Mouse (Mus musculus) central nervous system, embryonic 18 days (tissue): ENCODE results near the gene Mast3. TPM values are rescaled to one million over a fixed set of nuclear protein-coding genes. Genes with fewer than 3 reads are reported as not detected.

ENCODE experiments used
- polyA plus RNA-seq: library from polyadenylated mRNA; depleted of rRNA; stranded (reverse); fragments of >200 nt; gene quantifications from 2 replicates; pipeline ENCODE4 v1.2.3, GENCODE M21; 2012; rRNA removed

Mast3 gene
- 44.0 and 53.5 TPM in 2 replicates for polyA plus RNA-seq

GRCm38 (mm10) chr8:70804481-70805206 lies at the start of gene Mast3:
Gene Mast3 (minus strand): TSS chr8:70805054.

GRCm38 (mm10) chr8:70839408-70840351 lies 34.8 kb upstream of the Mast3 start, which contains the start of gene Arrdc2:
Gene Arrdc2 (minus strand): TSS chr8:70839720.

GRCm38 (mm10) chr8:70808239-70808638 lies 3.4 kb upstream of the Mast3 start, which contains the start of gene Il12rb1:
Gene Il12rb1 (plus strand): TSS chr8:70808449.

GRCm38 (mm10) chr8:70776496-70777444 lies 28.1 kb downstream of the Mast3 start, which contains the start of gene Pik3r2:
Gene Pik3r2 (minus strand): TSS chr8:70776713.

GRCm38 (mm10) chr8:70760775-70761406 lies 44.0 kb downstream of the Mast3 start, which contains the start of gene Mpv17l2:
Gene Mpv17l2 (minus strand): TSS chr8:70760946.

GRCm38 (mm10) chr8:70754043-70754870 lies 50.6 kb downstream of the Mast3 start, which contains the start of gene Rab3a:
Gene Rab3a (plus strand): TSS chr8:70754679.

Other genes with a start within 250 kb of the Mast3 start
- gene Isyna1, start 210.7 kb downstream of the Mast3 start, polyA plus RNA-seq: 198 and 208 TPM in 2 replicates
- 201 and 212 TPM in 2 replicates for gene Ssbp4, start 196.2 kb downstream of the Mast3 start, polyA plus RNA-seq
- gene Lrrc25, start 188.9 kb downstream of the Mast3 start, polyA plus RNA-seq: 0.78 and 0.87 TPM in 2 replicates
- 0.16 and 0.32 TPM in 2 replicates for gene Gdf15, start 172.6 kb downstream of the Mast3 start, polyA plus RNA-seq
- 45.7 and 46.8 TPM in 2 replicates for gene Pgpep1, start 144.7 kb downstream of the Mast3 start, polyA plus RNA-seq
- gene Lsm4, start 131.8 kb downstream of the Mast3 start, polyA plus RNA-seq: 153 and 155 TPM in 2 replicates
- gene Jund, start 106.1 kb downstream of the Mast3 start, polyA plus RNA-seq: 201 and 210 TPM in 2 replicates
- 0.12 and 0.14 TPM in 2 replicates for gene Iqcn, start 101.6 kb downstream of the Mast3 start, polyA plus RNA-seq
- gene Gm3336, start 86.5 kb downstream of the Mast3 start, polyA plus RNA-seq: not detected in 2 replicates
- 1.1 and 1.2 TPM in 2 replicates for gene Pde4c, start 81.3 kb downstream of the Mast3 start, polyA plus RNA-seq
- 582 and 635 TPM in 2 replicates for gene Rab3a, start 50.4 kb downstream of the Mast3 start, polyA plus RNA-seq
- 27.0 and 27.4 TPM in 2 replicates for gene Mpv17l2, start 44.1 kb downstream of the Mast3 start, polyA plus RNA-seq
- 138 and 151 TPM in 2 replicates for gene Pik3r2, start 28.3 kb downstream of the Mast3 start, polyA plus RNA-seq
- gene Il12rb1, start 3.4 kb upstream of the Mast3 start, polyA plus RNA-seq: 0.06 and 0.09 TPM in 2 replicates
- 26.8 and 30.5 TPM in 2 replicates for gene Arrdc2, start 34.7 kb upstream of the Mast3 start, polyA plus RNA-seq
- gene Kcnn1, start 58.2 kb upstream of the Mast3 start, polyA plus RNA-seq: 23.8 and 25.4 TPM in 2 replicates
- gene Ccdc124, start 68.9 kb upstream of the Mast3 start, polyA plus RNA-seq: 125 and 128 TPM in 2 replicates
- gene Slc5a5, start 87.7 kb upstream of the Mast3 start, polyA plus RNA-seq: 2.3 and 2.4 TPM in 2 replicates
- 2,864 and 3,038 TPM in 2 replicates for gene Rpl18a, start 92.4 kb upstream of the Mast3 start, polyA plus RNA-seq
- gene Map1s, start 100.9 kb upstream of the Mast3 start, polyA plus RNA-seq: 52.1 and 61.4 TPM in 2 replicates